Mouse (Mus musculus): ENCODE measurements at regions not wholly inside any gene's neighbourhood (a gene's known extent, or its start where the extent isn't known, plus 50 kb on each side); places are given as distances from the start of the nearest gene placed in this dataset.

GRCm38 (mm10) chr11:20882756-20883155, 51.9 kb upstream of the Lgalsl start:
- no peak for TF ChIP-seq CTCF (IDR thresholded peaks at IDR 0.05; ENCODE audit: control insufficient read depth, insufficient read depth, low read length)
- no peak for TF ChIP-seq POLR2A (IDR thresholded peaks at IDR 0.05; ENCODE audit: borderline replicate concordance, control insufficient read depth, low read depth, low read length)
- no peak overlapping the region for H3K4me3 ChIP-seq (replicated peaks; ENCODE audit: control insufficient read depth, low read depth, low read length)
- WGBS = 64% methylated on average over 1 of the region's 1 CpGs
- no peak overlapping the region for H3K27ac ChIP-seq (ENCODE audit: control insufficient read depth, insufficient read depth, low read depth, low read length, poor library complexity)
- no peaks in the 10 kb centered on the region for H3K4me1 ChIP-seq (ENCODE audit: control insufficient read depth, insufficient read depth, low read length)

DNA sequence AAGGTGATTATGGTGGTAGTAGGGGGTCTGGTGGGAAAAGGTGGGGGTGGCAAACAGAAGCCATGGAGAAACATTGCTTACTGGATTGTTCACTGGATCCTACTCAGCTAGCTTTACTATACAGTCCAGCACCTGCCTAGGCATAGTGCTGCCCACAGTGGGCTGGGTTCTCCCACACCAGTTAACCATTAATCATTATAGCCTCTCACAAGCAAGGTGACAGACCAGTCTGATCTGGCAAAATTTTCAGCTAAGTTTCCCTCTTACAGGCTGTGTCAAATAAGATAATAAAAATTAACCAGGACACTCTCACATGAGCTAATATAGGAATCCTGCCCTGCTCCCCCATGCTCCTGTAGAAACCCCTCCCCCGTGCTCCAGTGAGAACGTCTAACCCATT, 53.1 kb upstream of the Lgalsl start:
- Histone ChIP-seq H3K27ac (ENCODE audit: control insufficient read depth, insufficient read depth, low read depth, low read length, poor library complexity) (no peak overlapping the region), H3K4me3 (replicated peaks; ENCODE audit: control insufficient read depth, low read depth, low read length) (no peak overlapping the region), H3K4me1 (ENCODE audit: control insufficient read depth, insufficient read depth, low read length) (no peaks in the 10 kb centered on the region)
- 87% methylated on average over 2 of the region's 2 CpGs for WGBS
- TF ChIP-seq CTCF (IDR thresholded peaks at IDR 0.05; ENCODE audit: control insufficient read depth, insufficient read depth, low read length) (no peak), POLR2A (IDR thresholded peaks at IDR 0.05; ENCODE audit: borderline replicate concordance, control insufficient read depth, low read depth, low read length) (no peak)

GRCm38 (mm10) chr11:20887044-20887443, 56.2 kb upstream of the Lgalsl start:
- no peak overlapping the region for H3K27ac ChIP-seq (ENCODE audit: control insufficient read depth, insufficient read depth, low read depth, low read length, poor library complexity)
- TF ChIP-seq POLR2A (IDR thresholded peaks at IDR 0.05; ENCODE audit: borderline replicate concordance, control insufficient read depth, low read depth, low read length) (no peak), CTCF (IDR thresholded peaks at IDR 0.05; ENCODE audit: control insufficient read depth, insufficient read depth, low read length) (no peak)
- H3K4me3 ChIP-seq (replicated peaks; ENCODE audit: control insufficient read depth, low read depth, low read length) = no peak overlapping the region
- H3K4me1 ChIP-seq (ENCODE audit: control insufficient read depth, insufficient read depth, low read length) = no peaks in the 10 kb centered on the region
- 87% methylated on average over 2 of the region's 2 CpGs for WGBS

DNA sequence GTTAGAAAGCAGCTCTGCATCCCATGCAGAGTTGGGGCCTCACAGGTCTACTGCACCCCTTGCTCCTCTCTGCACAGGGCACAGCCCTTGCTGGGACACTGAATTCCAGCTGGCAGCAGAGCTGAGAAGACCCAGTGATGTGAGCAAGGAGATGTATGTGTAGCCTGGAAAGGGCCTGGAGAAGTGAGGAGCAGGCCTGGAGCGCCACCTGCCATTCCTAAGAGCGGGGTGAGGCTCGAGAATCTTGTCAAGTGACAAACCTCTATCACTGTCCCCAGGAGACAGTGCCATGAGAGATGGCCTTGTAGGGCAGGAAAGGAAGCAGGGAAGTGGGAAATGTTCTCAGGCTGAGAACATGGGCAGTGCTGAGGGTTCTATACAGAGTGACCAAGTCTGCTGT, 59.6 kb upstream of the Lgalsl start:
- TF ChIP-seq CTCF (IDR thresholded peaks at IDR 0.05; ENCODE audit: control insufficient read depth, insufficient read depth, low read length) = no peak
- no peak for TF ChIP-seq POLR2A (IDR thresholded peaks at IDR 0.05; ENCODE audit: borderline replicate concordance, control insufficient read depth, low read depth, low read length)
- Histone ChIP-seq H3K4me3 (replicated peaks; ENCODE audit: control insufficient read depth, low read depth, low read length) (no peak overlapping the region), H3K27ac (ENCODE audit: control insufficient read depth, insufficient read depth, low read depth, low read length, poor library complexity) (no peak overlapping the region), H3K4me1 (ENCODE audit: control insufficient read depth, insufficient read depth, low read length) (no peaks in the 10 kb centered on the region)
- 75% methylated on average over 3 of the region's 3 CpGs for WGBS

GRCm38 (mm10) chr11:20891711-20892110, 60.9 kb upstream of the Lgalsl start:
- H3K4me1 ChIP-seq (ENCODE audit: control insufficient read depth, insufficient read depth, low read length) = no peaks in the 10 kb centered on the region

DNA sequence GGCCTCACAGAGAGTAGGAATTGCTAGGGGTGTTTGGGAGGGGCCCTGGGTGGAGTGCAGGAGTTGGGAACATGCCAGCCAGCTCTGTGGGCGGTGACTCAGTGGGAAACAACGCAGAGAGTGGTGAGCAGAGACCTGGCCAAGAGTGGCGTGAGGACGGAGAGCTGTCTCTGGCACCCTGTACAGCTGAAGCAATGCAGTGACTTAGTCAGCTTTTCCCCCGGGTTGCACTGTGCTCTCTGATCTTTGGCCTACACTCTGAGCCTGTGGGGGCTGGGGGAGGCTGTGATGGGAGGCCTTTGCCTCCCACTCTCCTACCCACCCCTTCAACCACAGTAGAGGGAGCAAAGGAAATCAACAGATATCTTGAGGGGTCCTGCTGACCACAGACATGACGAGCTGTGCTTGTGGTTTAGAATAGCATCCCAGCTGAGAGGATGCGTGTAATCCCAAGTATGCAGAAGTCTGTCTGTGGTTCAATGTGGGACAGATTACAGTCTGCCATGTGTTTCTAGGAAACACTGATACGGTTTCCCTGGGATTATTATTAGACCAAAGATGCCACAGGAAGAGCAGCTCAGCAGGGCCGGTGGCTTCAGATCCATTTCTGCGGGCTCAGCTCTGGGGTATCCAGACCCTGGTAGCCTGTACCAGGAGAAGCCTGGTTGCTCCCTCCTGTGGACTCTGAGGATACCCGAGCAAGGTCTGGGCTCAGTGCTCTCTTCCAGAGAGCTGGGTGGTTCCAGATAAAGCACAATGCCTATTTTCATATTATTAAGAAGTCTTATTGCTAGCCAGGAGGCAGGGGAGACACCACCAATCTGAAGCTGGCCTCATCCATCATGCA, 65.6 kb upstream of the Lgalsl start:
- no peak for TF ChIP-seq POLR2A (IDR thresholded peaks at IDR 0.05; ENCODE audit: borderline replicate concordance, control insufficient read depth, low read depth, low read length)
- no peak for TF ChIP-seq CTCF (IDR thresholded peaks at IDR 0.05; ENCODE audit: control insufficient read depth, insufficient read depth, low read length)
- H3K4me3 ChIP-seq (replicated peaks; ENCODE audit: control insufficient read depth, low read depth, low read length) = no peak overlapping the region
- H3K4me1 ChIP-seq (ENCODE audit: control insufficient read depth, insufficient read depth, low read length) = no peaks in the 10 kb centered on the region; the same call in 1 of the 2 replicates
- no peak overlapping the region for H3K27ac ChIP-seq (ENCODE audit: control insufficient read depth, insufficient read depth, low read depth, low read length, poor library complexity)
- WGBS = 5% methylated on average over 11 of the region's 11 CpGs

More at GRCm38 (mm10) chr11:20891711-20892110, 60.9 kb upstream of the Lgalsl start:
- no peak overlapping the region for H3K27ac ChIP-seq (ENCODE audit: control insufficient read depth, insufficient read depth, low read depth, low read length, poor library complexity)
- TF ChIP-seq POLR2A (IDR thresholded peaks at IDR 0.05; ENCODE audit: borderline replicate concordance, control insufficient read depth, low read depth, low read length) = no peak
- no peak for TF ChIP-seq CTCF (IDR thresholded peaks at IDR 0.05; ENCODE audit: control insufficient read depth, insufficient read depth, low read length)
- H3K4me3 ChIP-seq (replicated peaks; ENCODE audit: control insufficient read depth, low read depth, low read length) = no peak overlapping the region
- 76% methylated on average over 10 of the region's 10 CpGs for WGBS

GRCm38 (mm10) chr11:20897468-20897867, 66.6 kb upstream of the Lgalsl start:
- no peak overlapping the region for H3K27ac ChIP-seq (ENCODE audit: control insufficient read depth, insufficient read depth, low read depth, low read length, poor library complexity)
- H3K4me1 ChIP-seq (ENCODE audit: control insufficient read depth, insufficient read depth, low read length) = no peaks in the 10 kb centered on the region; the same call in 1 of the 2 replicates
- no peak overlapping the region for H3K4me3 ChIP-seq (replicated peaks; ENCODE audit: control insufficient read depth, low read depth, low read length)
- TF ChIP-seq POLR2A (IDR thresholded peaks at IDR 0.05; ENCODE audit: borderline replicate concordance, control insufficient read depth, low read depth, low read length) = no peak
- TF ChIP-seq CTCF (IDR thresholded peaks at IDR 0.05; ENCODE audit: control insufficient read depth, insufficient read depth, low read length) = no peak
- WGBS = 77% methylated on average over 7 of the region's 7 CpGs

DNA sequence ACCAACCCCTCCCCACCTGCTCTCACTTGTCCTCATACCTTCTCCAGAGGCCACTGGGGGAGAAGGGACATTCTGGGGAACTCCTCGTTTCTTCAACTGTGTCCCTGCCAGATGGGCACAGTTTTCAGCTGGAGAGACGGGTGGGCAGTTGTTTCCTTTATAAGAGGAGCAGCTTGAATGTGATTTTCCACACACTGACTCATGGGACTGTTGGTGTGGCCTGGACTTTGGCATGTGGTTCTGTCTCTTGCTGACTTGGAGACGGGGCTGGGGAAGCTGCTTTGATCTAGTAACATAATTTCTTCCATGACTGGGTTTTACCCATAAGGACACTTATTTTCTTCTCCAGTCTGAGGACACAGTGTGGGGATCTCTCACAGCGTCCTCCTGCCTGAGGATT, 67.7 kb upstream of the Lgalsl start:
- Histone ChIP-seq H3K27ac (ENCODE audit: control insufficient read depth, insufficient read depth, low read depth, low read length, poor library complexity) (no peak overlapping the region), H3K4me1 (ENCODE audit: control insufficient read depth, insufficient read depth, low read length) (no peaks in the 10 kb centered on the region; the same call in 1 of the 2 replicates), H3K4me3 (replicated peaks; ENCODE audit: control insufficient read depth, low read depth, low read length) (no peak overlapping the region)
- 68% methylated on average over 4 of the region's 4 CpGs for WGBS
- TF ChIP-seq CTCF (IDR thresholded peaks at IDR 0.05; ENCODE audit: control insufficient read depth, insufficient read depth, low read length) (no peak), POLR2A (IDR thresholded peaks at IDR 0.05; ENCODE audit: borderline replicate concordance, control insufficient read depth, low read depth, low read length) (no peak)

All from bone marrow, adult 2 months (tissue).